Mouse (Mus musculus) T-helper 17 cell (primary cell): ENCODE results near the gene Tmem179.

ENCODE experiments used
- in situ Hi-C, 2 experiments: fragments of 300-600 bp; cut with MboI, MseI; formaldehyde crosslinking; loops; 1 replicate in 1 of 2; 2 replicates in 1 of 2; pipeline ENCODE4 v1.15.1; 2025; ENCODE audit warnings: high pct_unique_total_duplicates in 2 of 2

The Tmem179 gene

DNA sequence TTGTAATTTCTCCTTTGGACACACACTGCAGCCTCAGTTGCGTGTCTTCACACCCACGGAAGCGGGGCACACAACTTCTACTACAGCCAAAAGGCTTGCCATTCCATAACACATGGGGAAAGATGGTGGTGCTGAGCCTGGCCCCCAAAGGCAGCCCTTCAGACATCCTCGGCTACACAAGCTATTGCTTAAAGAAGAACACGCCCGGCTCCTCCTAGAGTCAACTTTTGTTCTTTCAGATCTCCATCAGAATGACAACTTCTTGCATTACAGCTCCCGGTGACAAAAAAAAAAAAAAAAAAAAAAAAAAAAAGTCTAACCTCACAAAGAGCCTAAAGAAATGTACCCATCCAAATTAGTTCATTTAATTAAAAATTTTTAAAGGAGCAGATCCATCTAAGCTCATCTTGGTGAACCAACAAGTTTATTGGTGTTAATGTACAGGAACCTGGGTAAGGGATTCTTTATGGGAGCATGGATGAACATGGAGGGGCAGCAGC is 23.0 kb upstream of the Tmem179 start:
- in situ Hi-C loops, result loop anchor here in 1 of 2 experiments (5.0 kb wide), 1 partner anchor 392 kb away; the partner anchor contains the start of gene Kif26a

DNA sequence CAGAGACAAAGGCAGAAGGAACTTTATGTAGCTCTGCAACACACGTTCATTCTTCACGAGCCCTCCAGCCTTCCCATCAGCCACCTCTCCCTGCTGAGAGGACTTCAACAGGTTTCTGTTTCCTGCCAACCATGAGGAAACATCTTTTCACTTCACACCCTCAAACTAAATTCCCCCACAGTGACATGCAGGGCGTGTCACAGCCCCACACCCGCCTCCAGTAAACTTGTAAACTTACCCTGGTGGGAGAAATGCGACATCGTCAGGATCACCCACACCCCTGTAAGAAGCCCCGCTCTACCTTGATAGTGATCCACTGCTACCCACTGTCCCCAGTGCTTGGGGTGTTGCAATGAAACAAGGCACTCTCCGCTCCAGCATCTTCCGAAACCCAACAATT is 21.8 kb upstream of the Tmem179 start:
- in situ Hi-C loops, result loop anchor here in 1 of 2 experiments (5.0 kb wide), 1 partner anchor 391 kb away; the partner anchor contains the start of gene Kif26a

DNA sequence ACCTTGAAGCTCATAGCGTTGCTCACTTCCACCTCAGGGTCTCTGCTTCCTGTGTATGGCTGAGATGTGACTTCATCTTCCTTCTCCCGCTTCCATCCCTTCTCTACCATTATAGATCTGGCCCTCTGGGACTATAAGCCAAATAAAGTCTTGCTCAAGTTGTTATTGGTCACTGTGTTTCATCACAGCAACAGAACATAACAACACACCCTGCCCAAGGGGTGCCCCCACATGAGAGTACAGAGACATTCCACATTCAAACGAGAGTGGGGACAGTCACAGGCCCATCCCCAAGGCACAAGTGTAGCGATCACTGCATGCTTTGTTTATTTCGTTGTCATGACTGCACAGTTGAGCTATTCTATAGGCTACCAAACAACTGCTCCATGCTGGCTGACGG is 20.7 kb upstream of the Tmem179 start:
- in situ Hi-C loops, result loop anchor here in 1 of 2 experiments (5.0 kb wide), 1 partner anchor 390 kb away; the partner anchor contains the start of gene Kif26a

DNA sequence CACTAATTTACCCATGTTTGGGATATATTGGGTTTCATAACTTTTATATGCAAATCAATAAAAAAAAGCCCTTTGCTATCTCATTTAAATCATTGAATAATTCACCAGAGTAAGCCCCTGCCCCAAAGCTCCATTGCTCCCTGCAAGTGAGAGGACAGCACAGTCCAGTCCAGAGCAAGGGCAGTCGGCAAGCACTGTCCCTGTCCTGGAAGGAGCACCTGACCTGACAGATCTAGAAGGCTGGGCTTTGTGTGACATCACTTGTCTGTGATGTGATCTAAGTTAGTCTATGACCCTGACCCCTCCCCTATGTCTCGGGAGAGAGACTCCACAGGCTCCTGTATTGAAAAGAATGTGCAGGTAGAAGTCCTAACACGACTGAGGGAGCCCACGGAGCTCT is 17.2 kb upstream of the Tmem179 start:
- in situ Hi-C loops, result no loop called here

DNA sequence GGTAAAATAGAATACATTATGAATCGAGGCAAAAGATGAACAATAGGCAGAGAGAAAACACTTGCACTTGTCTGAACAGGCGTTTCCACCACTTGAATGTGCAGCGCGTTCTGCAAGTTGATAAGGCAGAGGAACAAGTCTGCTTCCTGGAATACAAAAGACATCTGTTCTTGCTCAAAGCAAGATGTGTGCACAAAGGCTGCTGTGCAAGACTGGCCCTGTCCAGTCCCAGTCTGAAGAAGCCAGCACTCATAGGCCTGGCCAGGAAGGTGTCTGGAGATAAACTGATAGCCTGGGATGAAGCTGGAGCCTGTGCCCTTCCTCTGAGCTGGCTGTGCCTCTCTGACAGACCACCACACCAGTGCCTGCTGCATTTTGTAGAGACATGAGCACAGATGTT is 1.6 kb upstream of the Tmem179 start:
- in situ Hi-C loops, result no loop called here

DNA sequence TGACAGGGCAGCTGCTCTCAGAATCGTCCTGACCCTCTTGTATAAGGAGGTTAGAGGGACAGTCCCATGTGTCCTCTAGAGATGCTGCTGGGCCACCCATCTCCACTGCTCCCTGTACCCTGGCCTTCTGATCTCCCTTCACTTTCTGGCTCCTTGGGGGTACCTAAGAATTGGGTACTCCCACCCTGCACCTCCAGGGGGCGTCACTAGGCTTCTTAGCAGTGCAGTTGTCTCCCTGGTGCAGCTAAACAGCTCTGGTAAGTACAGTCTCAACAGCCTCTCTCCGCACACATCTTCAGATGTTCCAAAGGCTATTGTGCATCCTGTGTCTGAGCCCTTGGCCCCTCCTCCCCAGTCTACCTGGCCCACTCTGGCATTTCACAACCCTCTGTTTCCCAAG is 1.6 kb downstream of the Tmem179 start:
- in situ Hi-C loops, result no loop called here

DNA sequence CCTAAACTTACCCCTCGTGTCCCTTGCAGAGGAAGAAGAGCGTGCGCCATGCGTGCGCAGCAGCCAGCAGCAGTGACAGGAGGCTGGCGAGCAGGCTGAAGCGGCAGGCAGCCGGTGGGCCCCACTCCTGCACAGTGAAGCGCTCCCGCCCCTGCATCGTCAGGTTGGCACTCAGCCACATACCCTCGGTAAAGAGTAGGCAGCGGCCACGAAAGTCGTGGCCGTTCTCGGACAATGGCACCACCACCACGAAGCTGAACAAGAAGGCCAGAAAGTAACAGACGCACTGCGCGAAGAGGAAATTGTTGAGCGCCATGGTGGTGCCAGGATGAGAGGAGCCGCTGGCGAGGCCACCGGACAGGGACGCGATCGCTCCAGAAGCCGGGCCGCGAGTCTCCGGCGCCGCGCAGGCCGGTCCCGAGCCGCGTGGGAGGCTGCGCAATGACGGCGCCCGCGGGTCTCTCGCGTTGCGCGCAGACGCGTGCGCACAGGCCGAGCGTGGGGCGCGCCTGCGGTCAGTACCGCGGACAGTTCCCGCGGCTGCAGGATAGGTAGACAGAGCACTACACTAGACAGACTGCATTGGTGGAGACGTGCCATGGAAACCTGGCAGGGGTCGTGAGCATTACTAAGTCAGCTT is 5.7 kb downstream of the Tmem179 start:
- in situ Hi-C loops, result no loop called here

DNA sequence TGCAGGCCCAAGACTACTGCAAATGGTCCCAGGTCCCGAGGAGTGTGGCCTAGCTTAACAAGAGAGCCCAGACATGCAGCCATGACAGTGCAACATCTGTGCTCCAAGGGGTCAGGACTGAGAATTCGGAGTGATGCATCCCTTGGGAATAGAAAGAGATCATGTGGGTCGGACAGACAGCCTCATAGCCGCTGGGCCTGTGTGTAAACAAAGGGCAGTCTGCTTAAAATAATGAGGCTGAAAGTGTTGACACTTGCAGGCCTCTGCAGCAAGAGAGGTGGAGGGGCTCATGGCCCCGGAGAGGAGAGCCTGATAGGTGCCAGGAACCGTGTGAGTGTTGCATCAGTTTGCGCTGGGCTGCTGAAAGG is 6.2 kb downstream of the Tmem179 start:
- in situ Hi-C loops, result no loop called here

DNA sequence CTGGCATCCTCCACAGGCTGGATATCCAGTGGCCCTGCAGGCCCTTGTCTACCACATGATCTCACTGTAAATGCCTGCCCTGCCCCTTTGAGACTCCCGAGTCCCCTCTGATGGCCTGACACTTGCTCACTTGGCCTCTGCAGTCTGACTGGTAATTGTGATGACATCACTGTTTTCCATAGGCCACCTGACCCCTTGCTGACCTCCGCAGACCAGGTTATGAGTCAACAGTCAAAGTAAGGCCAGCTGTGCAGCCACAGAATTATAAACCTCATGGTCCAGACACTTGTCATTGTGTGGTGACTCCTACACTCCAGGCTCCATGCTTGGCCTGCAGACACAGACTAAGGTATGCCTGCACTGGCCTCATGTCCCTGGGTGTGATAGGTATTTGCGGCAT is 8.6 kb downstream of the Tmem179 start:
- in situ Hi-C loops, result loop anchor here in 1 of 2 experiments (10.0 kb wide), 1 partner anchor 1467 kb away; no protein-coding TSS in a partner anchor

DNA sequence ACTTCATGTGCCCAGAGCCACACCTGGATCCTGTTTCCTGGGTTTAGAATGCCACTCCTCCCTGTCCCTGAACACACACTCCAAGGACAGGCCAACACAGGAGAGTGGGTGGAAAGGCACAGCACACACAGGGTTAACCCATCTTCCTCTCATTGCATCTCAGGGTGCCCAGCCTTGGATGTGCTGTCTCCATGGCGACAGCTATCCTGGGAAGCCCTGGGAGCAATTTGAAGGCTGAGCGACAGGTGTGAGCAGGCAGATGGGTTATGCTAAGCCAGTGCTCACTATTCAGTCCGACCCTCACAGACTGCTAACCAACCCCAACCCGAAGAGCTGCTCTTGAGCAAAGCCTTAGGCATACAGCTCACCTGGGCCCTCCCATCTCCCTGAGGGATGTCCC is 9.3 kb downstream of the Tmem179 start:
- in situ Hi-C loops, result loop anchor here in 1 of 2 experiments (10.0 kb wide), 1 partner anchor 1468 kb away; no protein-coding TSS in a partner anchor

DNA sequence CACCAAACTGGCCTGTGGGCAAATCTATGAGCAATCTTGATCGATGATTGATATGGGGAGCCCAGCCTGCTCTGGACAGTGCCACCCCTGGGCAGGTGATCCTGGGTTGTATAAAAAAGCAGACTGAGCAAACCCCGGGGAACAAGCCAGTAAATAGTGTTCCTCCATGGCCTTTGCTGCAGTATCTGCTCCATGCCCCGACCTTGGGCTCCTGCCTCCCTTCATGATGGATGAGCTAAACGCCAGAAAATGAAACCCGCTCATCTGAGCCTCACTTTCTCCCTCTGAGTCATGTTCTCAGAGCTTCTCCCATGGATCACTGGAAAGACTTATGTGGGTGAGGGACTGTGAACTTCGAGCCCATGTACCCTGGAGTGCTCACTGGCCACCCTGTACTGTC is 10.3 kb downstream of the Tmem179 start:
- in situ Hi-C loops, result loop anchor here in 1 of 2 experiments (10.0 kb wide), 1 partner anchor 1469 kb away; no protein-coding TSS in a partner anchor

DNA sequence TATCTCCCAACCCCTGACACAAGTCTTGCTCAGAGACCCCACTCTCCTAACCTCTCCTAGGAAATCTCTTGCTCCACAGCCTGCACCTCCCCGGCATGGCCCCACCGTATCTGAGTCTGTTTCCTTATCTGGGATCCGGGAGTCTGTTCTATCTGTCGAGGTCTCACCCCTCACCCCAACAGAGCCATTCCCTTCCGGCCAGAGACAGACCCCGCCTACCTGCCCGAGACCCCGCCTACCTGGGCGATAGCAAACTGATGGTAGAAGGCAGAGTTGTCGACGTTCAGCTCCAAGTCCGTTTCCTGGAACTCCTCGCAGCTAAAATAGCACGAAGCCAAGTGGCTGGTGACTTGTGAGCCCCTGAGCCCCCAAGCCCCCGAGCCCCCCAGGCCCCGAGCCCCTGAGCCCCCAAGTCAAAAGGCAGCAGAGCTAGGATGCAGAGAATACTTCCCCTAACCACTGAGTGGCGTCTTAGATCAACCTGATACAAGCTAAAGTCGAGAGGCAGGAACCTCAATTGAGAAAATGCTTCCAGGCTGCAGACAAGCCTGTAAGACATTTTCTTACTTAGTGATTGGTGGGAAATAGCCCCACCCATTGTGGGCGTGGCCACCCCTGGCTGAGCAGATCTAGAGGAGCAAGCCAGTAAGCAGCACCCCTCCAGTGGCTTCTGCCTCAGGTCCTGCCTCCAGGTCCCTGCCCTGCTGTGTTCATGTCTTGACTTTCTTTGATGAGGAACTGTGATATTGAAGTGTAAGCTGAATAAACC is 13.4 kb downstream of the Tmem179 start:
- in situ Hi-C loops, result loop anchor here in 1 of 2 experiments (10.0 kb wide), 1 partner anchor 1472 kb away; no protein-coding TSS in a partner anchor

DNA sequence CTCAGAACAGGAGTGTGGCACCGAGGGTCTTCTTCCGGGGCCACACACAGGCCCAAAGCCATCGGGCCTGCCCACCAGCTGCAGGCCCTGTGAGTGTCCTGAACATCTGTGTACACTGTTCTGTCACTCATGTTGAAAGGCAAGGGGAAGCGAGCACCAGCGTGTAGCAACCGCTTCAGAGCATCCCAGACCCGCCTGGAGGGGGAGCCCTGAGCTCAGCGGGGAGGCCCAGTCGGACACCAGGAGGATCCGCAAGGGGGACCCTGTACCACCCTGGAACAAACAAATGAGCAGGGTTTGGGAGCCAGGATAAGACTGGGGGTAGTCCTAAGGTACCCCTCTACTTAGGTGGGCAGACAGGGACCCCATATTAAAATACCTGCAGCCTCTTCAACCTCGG is 17.9 kb downstream of the Tmem179 start:
- in situ Hi-C loops, result no loop called here

DNA sequence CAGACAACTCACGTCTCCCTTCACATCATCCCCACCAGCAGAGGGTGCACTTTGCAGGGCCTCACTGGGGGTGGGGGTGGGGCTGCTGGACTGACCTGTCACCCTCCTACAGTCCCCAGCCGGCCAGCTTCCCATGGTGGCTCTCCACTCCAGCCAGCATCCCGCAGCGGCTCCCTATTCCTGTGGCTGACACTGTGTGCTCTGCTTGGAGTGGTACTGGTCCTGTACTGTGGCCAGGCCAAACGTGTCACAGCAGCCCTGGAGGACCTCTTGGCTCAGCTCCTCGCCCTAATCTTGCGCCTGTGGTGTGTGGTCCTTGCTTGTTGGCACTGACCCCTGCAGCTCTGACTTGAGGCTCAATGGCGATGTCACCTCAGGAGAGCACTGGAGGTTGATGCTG is 18.8 kb downstream of the Tmem179 start:
- in situ Hi-C loops, result no loop called here

DNA sequence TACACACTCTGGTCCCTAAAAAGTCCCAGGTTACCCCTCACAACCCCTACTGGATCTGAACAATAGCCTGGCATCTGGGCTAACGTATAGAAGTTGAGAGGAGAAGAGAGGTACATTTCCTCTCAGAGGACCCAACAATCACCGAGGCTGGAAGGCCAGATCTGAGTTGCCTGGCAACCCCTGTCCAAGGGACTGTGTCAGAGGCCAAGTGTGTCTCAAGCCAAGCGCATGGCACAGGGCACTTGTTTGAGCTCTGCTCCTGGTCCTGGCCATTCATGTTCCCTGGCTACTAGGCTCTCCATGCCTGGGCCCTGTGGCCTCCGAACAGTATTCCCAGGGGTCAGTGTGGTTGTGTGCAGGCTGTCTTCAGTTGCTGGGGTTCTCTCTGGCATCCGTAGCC is 20.4 kb downstream of the Tmem179 start:
- in situ Hi-C loops, result no loop called here

DNA sequence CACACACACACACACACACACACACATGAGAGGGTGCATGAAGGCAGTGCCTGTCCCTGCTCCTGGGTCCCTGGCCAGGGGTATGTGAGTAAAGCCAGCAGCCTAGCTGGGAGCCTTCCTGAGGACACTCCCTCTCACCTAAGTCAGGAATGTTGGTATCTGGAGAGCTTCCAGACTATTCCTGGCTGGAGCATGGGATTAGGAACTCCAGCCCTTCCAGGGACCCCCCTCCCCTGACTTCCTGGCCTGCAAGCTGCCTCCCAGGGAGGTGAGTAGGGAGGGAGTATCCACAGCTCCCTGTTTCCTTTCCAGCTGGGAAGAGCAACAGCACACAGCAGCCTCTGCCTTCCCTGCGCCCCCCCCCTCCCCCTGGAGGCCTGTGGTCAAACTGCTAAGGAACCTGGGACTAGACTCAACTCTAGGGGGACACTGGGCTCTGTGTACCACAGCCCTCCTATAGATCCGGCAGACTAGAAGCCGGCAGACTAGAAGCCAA is 26.1 kb downstream of the Tmem179 start:
- in situ Hi-C loops, result no loop called here

DNA sequence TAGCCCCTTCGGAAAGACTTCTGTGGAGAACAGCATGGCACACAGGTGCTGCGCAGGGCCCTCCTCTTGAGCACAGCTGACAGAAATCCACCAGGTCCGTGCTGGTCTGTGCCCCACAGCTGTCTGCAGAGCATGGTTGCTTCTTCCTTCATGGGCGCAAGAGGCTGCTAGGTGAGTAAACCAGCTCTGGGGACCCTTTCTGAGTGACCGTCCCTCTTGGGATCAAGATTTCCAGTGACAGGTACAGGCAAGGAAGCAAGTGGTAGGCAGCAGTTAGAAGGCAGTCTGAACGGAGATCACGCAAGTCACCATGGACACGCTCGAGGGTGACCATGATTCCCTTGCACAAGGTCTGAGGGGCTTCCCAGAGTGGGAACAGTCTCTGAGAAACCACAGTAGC is 27.0 kb downstream of the Tmem179 start:
- in situ Hi-C loops, result no loop called here

DNA sequence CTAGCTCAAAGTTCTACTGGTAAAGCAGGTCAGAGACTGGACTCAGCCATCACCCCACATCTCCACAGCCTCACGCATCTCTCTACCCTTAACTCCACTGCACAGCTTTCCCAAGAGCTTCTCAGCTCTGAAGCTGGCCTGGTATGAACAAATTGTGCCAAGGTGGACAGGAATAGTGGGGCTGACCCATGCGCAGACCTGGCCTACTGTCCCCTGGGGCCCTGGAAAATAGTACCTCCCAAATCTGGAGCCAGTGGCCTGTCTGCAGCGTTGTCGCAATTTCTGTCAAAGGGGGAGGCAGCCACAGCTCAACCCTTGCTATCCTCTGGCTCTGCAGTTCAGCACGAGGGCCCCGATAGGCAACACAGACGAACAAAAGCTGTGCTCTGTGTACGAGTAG is 27.4 kb downstream of the Tmem179 start, which contains the start of gene A530016L24Rik:
TSS of gene A530016L24Rik (plus strand) at position 315 of the 400 bp plus-strand sequence.
- in situ Hi-C loops, result no loop called here

DNA sequence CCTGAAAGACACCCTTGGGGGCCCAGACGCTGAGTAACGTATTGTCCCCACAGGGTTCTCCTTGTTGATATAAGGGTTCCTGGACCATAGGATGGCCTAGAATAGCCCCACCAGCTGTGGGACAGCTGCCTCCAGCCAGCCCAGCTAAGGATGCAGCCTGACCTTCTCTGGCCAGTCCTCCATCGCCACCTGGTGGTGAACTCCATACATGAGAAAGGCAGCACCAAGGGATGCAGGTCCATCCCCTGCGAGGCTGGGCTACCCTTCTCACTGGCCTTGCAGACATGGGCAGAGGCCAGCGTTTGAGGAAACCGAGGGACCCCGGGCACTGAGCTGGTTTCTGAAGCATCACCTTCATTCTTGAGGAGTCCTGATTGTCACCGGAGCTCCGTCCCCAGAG is 42.8 kb downstream of the Tmem179 start:
- in situ Hi-C loops, result no loop called here

DNA sequence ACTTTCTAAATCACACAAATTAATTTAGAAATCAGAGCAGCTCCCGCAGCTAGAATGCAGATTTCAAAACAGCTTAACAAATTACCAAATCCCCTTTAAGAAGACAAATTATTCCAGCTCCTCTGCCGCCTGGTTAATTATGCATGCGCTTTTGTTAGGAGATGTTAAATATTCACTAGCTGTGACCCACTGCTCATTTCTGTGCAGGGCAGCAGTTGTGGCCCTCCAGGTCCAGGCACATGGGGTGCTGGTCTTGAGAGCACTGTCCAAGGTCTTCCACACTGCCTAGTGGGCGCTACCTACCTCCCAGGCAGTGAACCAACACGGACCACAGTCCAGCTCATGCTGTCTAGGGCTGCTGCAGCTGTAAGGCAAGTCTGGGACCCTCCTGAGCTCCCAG is 46.3 kb downstream of the Tmem179 start:
- in situ Hi-C loops, result no loop called here

DNA sequence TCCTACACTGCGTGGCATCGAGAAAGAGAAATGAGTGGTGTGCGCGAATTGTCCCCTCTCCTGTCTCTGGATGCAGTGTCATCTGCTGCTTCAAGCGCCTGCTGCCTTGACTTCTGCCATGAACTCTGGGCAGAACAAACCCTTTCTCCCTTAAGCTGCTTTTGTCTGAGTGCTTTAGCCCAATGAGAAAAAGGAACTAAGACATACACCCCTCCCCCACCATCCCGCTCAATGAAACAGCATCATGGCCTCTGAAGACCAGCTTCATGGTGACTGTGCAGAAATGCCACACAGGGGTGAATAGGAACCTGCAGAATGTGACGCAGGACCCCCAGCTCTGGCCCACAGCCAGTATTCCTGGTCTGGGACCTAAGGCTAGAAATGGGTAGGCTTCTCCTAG is 47.2 kb downstream of the Tmem179 start:
- in situ Hi-C loops, result no loop called here

DNA sequence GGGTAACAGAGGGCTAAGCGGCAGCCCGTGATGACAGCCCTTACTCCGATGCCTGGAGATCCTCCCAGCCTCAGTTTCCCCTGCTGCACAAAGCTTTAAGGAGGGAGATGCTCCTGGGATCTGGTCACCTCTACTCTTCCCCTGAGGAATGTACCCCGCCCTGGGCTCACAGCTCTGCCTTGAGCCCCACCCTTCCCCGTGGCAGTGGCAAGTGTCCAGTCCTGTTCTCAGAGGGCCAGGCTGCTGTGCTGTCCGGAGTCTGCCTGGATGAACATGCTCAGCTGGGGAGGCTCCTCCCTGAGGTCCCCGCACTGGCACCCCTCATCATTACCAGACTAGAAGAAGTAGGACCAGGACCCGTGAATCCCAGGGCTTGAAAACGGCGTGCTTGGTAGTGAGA is 49.2 kb downstream of the Tmem179 start:
- in situ Hi-C loops, result no loop called here
